Mouse (Mus musculus) limb, embryonic 12.5 days (tissue): Measurements from ENCODE around the gene Gramd4. TPM values are rescaled to one million over a fixed set of nuclear protein-coding genes. Genes with fewer than 3 reads are reported as not detected.
"Not testable (repeated sequence)": the region's sequence is repeated elsewhere in the genome, so short reads cannot be mapped to it uniquely, and the experiment has no call there.

Source experiments
- ATAC-seq: fragments of 200-750 bp; cut with Nextera tagmentation; 2 replicates; pipeline ENCODE4 v1.8.0; 2017; ENCODE audit warnings: low read depth, moderate TSS enrichment; ENCODE audit not compliant: insufficient number of reproducible peaks, insufficient read depth, low FRiP score, low TSS enrichment
- H3K27ac ChIP-seq: fragments of 300-500 bp; sonication (generic); 2 replicates; pipeline ENCODE4 v1.5.1; 2016; ENCODE audit warnings: mild to moderate bottlenecking, moderate library complexity
- H3K27me3 ChIP-seq: fragments of 300-500 bp; sonication (generic); 2 replicates; pipeline ENCODE4 v1.6.1; 2016; ENCODE audit warnings: mild to moderate bottlenecking, moderate library complexity
- H3K36me3 ChIP-seq: fragments of 300-500 bp; sonication (generic); 2 replicates; pipeline ENCODE4 v1.6.1; 2016; ENCODE audit warnings: mild to moderate bottlenecking, moderate library complexity
- H3K4me1 ChIP-seq: fragments of 300-500 bp; sonication (generic); replicated peaks from 2 replicates; pipeline ENCODE4 v1.6.1; 2016
- H3K4me2 ChIP-seq: fragments of 300-500 bp; sonication (generic); 2 replicates; pipeline ENCODE4 v1.6.1; 2016; ENCODE audit warnings: mild to moderate bottlenecking, moderate library complexity
- H3K4me3 ChIP-seq: fragments of 300-500 bp; sonication (generic); replicated peaks from 2 replicates; pipeline ENCODE4 v1.5.1; 2016; ENCODE audit warnings: mild to moderate bottlenecking
- H3K9ac ChIP-seq: fragments of 300-500 bp; sonication (generic); replicated peaks from 2 replicates; pipeline ENCODE4 v1.6.1; 2016; ENCODE audit warnings: mild to moderate bottlenecking, moderate library complexity
- H3K9me3 ChIP-seq: fragments of 300-500 bp; sonication (generic); 2 replicates; pipeline ENCODE4 v1.6.1; 2016; ENCODE audit warnings: mild to moderate bottlenecking, moderate library complexity
- WGBS: fragments of 180-500 bp; shearing (Covaris S2); methylation state at CpG from one replicate; pipeline ENCODE4 v1.1.7; 2016; 5-methylcytosine and 5-hydroxymethylcytosine counted together
- polyA plus RNA-seq: library from polyadenylated mRNA; unstranded; fragments of >200 nt; fragmentation: Nextera tagmentation; extraction: Ambion mirVana; gene quantifications from 2 replicates; pipeline ENCODE4 v1.2.1, GENCODE M21; 2016

Gramd4 gene
- polyA plus RNA-seq, 1 experiment from 2014 or later, result 19.2 TPM

DNA sequence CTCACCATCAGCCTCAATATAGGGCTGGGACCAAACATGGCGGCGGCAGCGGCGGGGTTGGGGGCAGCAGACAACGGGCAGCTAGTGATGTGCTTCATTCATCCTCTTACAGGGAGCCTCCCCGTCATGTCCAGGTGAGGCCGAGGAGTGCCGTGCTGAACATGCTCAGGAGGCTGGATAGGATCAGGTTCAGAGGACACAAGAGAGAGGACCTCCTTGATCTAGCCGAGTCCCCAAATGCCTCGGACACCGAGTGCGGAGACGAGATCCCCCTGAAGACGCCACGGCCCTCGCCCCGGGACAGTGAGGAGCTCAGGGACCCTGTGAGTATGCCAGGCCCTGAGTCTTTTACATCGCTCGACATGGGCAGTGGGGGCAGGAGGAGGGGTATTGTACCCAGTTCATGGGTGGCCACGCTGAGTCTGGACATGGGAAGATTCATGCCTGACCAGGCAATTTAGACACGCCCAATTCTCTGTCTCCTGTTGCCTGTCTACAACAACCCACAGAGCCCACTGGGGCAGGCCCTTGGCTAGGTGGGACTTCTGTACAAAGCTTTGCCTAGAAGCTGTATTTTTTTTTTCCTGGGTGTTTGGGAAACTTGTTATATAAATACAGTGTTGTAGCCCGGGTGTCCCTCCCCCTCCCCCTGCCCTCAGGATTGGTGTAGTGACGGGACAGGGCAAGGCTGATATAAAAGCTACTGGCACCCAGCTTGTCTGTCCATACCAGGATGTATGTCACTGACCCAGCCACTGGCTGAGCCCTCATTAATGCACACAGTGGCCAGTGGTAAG is 33.9 kb downstream of the Gramd4 start:
- Histone ChIP-seq H3K27me3 (no peaks in the 10 kb centered on the region), H3K27ac (no peak overlapping the region), H3K4me2 (no peak overlapping the region), H3K4me1 (peaks cover 26% of the 10 kb centered on the region), H3K9me3 (no peaks in the 10 kb centered on the region), H3K9ac (no peak overlapping the region), H3K36me3 (peaks cover 21% of the 10 kb centered on the region; the same call in 1 of the 2 replicates), H3K4me3 (no peak overlapping the region)
- WGBS, result 93% methylated on average over 23 of the region's 23 CpGs
- ATAC-seq, result no peak

DNA sequence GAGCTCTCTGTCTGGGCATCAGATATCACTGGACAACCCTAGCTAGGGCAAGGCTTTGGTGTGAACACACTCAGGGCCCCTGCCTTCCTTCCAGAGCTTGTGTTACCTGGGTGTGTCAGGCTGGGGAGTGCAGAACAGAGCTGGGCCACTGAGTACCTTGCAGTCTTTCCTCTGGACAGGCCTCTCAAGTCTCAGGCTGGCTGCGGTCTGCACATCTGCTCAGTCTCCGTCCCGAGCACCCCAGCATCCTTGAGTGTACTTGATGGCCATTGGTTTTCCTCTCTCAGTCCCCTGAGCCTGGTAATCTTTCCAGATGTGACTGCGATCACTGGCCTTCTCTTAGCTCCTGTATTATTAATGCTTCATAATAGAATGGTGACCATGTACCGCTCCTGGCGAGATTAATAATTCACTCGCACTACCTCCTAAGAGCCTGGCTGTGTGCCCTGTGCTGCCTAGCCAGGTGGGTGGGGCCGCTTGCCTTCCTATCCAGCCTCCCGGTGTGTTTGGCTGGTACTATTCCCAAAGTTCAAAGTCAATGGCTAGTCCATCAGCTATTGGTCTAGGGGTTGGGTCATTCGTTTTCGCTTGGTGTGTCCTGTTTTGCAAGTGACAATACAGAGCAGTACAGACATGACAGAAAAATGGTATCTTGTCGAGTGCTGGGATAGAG is 34.6 kb downstream of the Gramd4 start:
- H3K4me3 ChIP-seq, result no peak overlapping the region
- 92% methylated on average over 12 of the region's 12 CpGs for WGBS
- no peak overlapping the region for H3K4me2 ChIP-seq
- no peak overlapping the region for H3K9ac ChIP-seq
- H3K27me3 ChIP-seq, result no peaks in the 10 kb centered on the region
- no peaks in the 10 kb centered on the region for H3K9me3 ChIP-seq
- H3K36me3 ChIP-seq, result peaks cover 23% of the 10 kb centered on the region; the same call in 1 of the 2 replicates
- peaks cover 19% of the 10 kb centered on the region for H3K4me1 ChIP-seq
- ATAC-seq, result no peak
- H3K27ac ChIP-seq, result no peak overlapping the region

DNA sequence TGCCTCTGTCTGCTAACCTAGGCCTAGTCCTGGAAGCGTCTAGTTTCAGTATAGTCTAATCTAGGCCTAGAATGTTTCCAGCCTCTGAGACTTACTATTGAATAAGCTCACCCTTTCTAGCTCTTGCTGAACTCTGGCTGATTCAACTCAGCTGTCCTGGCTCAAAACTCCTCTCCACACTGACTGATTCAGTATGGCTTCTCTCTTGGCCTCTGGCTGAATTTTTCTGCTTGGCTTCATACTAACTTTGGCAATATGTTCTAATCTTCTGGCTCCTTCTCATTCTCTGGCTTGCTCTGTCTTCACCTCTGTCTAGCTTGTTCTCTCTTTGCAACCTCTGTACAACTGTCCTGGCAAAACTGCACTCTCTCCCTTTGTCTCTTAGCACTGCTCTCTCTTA is 35.7 kb downstream of the Gramd4 start:
- H3K4me3 ChIP-seq, result no peak overlapping the region
- H3K9me3 ChIP-seq, result no peaks in the 10 kb centered on the region
- H3K4me2 ChIP-seq, result no peak overlapping the region
- WGBS, result 93% methylated on average over 1 of the region's 1 CpGs
- no peaks in the 10 kb centered on the region for H3K27me3 ChIP-seq
- H3K9ac ChIP-seq, result no peak overlapping the region
- no peak for ATAC-seq
- peaks cover 9% of the 10 kb centered on the region; the same call in 1 of the 2 replicates for H3K4me1 ChIP-seq
- peaks cover 23% of the 10 kb centered on the region; the same call in 1 of the 2 replicates for H3K36me3 ChIP-seq
- H3K27ac ChIP-seq, result no peak overlapping the region

DNA sequence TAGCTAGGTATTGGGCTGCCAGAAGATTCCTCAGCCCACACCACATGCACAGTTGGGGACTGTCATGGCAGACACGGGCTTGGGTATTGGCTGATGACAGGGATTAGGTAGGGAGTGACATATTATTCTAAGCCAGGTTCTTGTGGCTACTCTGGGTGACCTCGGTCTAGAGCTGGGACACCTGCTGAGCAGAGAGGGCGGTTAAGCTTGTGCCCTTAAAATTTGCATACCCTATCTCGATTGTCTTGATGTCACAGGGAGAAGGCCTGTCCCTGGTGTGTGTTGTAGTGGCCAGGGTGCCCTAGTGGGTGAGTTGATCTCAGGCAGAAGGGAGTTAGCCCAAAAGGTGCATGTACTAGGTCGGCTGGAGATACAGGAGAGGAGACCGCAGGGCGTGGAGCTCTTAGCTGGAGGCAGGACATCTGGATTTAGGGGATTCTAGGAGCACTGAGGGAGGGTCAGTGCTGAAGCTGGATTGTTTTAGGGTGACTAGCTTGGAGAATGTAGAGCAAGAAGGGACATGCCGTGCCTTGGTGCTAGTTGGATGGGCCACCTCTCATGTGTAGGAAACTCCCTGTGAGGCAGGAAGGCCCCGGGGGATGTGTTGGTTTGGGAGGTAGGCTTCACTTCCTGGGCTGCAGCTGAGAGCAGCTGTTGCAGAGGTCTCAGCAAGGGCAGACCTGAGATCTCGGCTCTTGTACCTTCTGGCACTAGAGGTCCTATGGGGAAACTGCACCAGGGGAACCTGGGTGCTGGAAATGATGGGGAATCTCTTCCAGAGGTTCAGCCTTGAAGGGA is 37.0 kb downstream of the Gramd4 start:
- Histone ChIP-seq H3K4me1 (peaks cover 5% of the 10 kb centered on the region; the same call in 1 of the 2 replicates), H3K4me2 (no peak overlapping the region), H3K27ac (no peak overlapping the region), H3K36me3 (peaks cover 23% of the 10 kb centered on the region; the same call in 1 of the 2 replicates), H3K27me3 (no peaks in the 10 kb centered on the region), H3K9ac (no peak overlapping the region), H3K4me3 (no peak overlapping the region), H3K9me3 (no peaks in the 10 kb centered on the region)
- no peak for ATAC-seq
- WGBS, result 71% methylated on average over 10 of the region's 10 CpGs

DNA sequence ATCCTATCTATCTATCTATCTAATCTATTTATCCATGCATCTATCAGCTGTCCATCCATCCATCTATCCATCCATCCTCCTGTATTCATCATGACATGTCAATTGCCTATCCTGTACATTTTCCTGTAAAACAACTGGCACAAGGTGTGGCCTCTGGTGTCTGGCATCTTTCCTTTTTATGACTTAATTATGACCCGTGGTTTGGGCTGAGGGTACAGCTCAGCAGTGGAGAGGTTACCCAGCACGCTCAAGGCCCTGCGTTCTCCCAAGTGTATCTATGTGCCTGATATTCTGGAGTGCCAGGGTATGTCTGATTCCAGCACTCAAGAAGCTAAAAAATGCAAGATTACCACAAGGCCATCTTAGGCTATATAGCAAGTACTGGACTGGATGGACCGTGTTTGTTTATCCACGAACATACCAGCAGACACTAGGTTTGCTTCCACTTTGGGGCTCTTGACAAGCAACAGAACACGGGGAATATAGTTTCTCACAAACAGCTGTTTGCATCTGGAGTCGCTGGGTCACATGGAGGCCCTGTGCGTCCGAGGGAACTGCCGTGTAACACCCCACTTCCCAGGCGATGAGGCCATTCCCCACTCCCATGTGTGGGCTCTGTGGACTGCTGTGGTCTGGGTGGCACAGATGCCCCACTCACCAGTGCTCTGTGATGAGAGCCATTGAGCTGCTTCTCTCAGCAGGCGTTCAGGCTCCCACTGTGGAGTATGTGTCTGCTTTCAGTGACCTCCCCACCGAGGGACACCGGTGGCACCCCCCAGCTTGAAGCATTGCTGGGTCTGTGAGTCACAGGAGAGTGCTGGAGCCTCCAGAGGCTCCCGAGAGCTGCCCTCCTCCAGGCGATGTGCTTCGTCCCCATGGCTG is 38.5 kb downstream of the Gramd4 start:
- Histone ChIP-seq H3K27ac (no peak overlapping the region), H3K9me3 (no peaks in the 10 kb centered on the region), H3K4me3 (no peak overlapping the region), H3K4me1 (peaks cover 8% of the 10 kb centered on the region; the same call in 1 of the 2 replicates), H3K9ac (no peak overlapping the region), H3K27me3 (no peaks in the 10 kb centered on the region), H3K4me2 (no peak overlapping the region), H3K36me3 (peaks cover 26% of the 10 kb centered on the region; the same call in 1 of the 2 replicates)
- 88% methylated on average over 17 of the region's 17 CpGs for WGBS
- ATAC-seq, result no peak

DNA sequence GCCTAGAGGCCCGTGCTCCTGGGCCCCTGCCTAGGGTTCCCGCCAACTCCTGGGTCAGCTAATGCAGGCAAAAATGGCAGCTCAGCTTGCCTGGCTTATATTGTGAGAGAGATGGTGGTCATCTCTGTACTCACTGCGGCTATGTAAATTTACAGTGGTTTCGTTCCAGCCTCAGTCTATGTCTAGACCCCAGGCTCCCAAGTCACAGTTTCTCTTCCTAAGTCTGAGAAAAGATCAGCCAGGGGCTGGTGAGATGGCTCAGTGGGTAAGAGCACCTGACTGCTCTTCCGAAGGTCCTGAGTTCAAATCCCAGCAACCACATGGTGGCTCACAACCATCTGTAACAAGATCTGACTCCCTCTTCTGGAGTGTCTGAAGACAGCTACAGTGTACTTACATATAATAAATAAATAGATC is 39.1 kb downstream of the Gramd4 start:
- H3K9ac ChIP-seq, H3K27ac ChIP-seq, ATAC-seq, H3K27me3 ChIP-seq, H3K9me3 ChIP-seq, H3K4me2 ChIP-seq, H3K4me3 ChIP-seq, H3K4me1 ChIP-seq: not testable (repeated sequence)
- WGBS, result 97% methylated on average over 5 of the region's 5 CpGs
- peaks cover 32% of the 10 kb centered on the region; the same call in 1 of the 2 replicates for H3K36me3 ChIP-seq

DNA sequence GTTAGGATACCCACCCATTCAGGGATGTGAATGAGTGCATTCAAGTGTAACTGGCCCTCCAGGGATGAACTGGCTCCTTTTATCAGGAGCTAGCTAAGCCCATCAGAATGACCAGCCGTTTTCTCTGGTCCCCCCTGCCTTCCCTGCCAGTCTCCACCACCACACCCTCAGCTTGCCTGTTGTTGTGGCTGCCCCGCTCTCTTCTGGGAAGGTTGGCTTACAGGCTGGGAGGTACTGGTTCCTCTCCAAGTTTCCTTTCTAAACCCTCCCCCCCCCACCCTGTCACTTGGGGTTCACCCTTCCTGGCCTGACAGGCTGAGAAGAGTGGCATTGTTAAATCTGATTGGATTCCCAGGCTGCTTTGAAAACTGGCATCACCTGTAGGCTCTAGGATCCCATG is 40.4 kb downstream of the Gramd4 start:
- no peak overlapping the region for H3K4me3 ChIP-seq
- no peaks in the 10 kb centered on the region for H3K27me3 ChIP-seq
- peaks cover 8% of the 10 kb centered on the region for H3K4me1 ChIP-seq
- no peak for ATAC-seq
- H3K9me3 ChIP-seq, result no peaks in the 10 kb centered on the region
- no peak overlapping the region for H3K27ac ChIP-seq
- peaks cover 25% of the 10 kb centered on the region; the same call in 1 of the 2 replicates for H3K36me3 ChIP-seq
- no peak overlapping the region for H3K4me2 ChIP-seq
- 73% methylated on average over 2 of the region's 2 CpGs for WGBS
- H3K9ac ChIP-seq, result no peak overlapping the region

DNA sequence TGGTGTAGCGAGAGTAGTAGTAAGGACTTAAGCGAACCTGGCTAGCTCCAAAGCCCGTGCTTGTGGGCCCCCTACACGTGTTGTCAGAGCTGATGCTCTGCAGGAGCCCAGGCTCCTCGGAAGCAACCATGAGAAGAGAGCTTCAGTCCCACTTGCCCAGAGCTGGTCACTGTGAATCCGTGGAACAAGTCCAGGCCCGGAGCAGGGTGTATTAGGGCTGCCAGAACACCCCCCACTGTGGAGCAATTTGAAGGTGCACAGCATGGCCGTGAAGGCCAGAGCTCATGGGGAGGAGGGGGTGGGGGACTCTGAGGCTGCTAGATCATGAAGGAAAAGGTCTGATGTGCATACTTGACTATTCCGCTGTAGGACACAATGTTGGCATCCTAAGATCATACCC is 44.1 kb downstream of the Gramd4 start:
- Histone ChIP-seq H3K4me1 (peaks cover 11% of the 10 kb centered on the region), H3K36me3 (peaks cover 32% of the 10 kb centered on the region; the same call in 1 of the 2 replicates), H3K9ac (no peak overlapping the region), H3K27me3 (no peaks in the 10 kb centered on the region), H3K4me3 (no peak overlapping the region), H3K9me3 (no peaks in the 10 kb centered on the region), H3K4me2 (no peak overlapping the region), H3K27ac (no peak overlapping the region)
- WGBS, result 87% methylated on average over 9 of the region's 9 CpGs
- ATAC-seq, result no peak

DNA sequence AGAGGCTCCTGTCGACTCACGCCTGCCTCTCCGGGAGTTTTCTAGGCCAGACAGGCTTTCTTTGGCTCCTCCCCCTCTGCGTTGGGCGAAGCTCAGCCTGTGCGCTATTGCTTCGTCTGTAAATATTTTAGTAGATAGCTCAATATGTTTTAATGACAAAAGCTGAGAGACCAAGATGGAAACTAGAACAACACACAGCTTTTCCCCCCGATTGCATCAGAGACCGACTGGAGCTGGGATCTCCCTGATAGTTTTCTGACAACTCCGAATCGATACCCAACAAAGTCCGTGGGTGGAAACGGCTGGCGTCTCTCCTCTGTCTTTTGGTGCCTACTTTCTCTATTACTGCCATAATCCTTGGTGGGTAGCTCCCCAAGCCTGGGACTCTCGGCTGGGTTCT is 44.8 kb downstream of the Gramd4 start:
- Histone ChIP-seq H3K4me2 (no peak overlapping the region), H3K27me3 (no peaks in the 10 kb centered on the region), H3K4me1 (peaks cover 12% of the 10 kb centered on the region), H3K36me3 (peaks cover 32% of the 10 kb centered on the region; the same call in 1 of the 2 replicates), H3K9me3 (no peaks in the 10 kb centered on the region), H3K4me3 (no peak overlapping the region), H3K27ac (no peak overlapping the region), H3K9ac (no peak overlapping the region)
- no peak for ATAC-seq
- WGBS, result 89% methylated on average over 15 of the region's 15 CpGs
